Mouse (Mus musculus): ENCODE data around the gene Ski.
A peak's percentile ranks its signal among the peaks of the same experiment; 100 is the strongest.

Gene Ski

GRCm38 (mm10) chr4:155126602-155127372 is 95.6 kb downstream of the Ski start:
- no peak for DNase-seq

- no peak for DNase-seq
Measured at GRCm38 (mm10) chr4:155126194-155126593, 96.2 kb downstream of the Ski start.

GRCm38 (mm10) chr4:155125310-155125709 is 97.1 kb downstream of the Ski start:
- DNase-seq, result peak; percentile 58

- no peak for DNase-seq
Measured at GRCm38 (mm10) chr4:155123868-155124534, 98.4 kb downstream of the Ski start.

GRCm38 (mm10) chr4:155122444-155123040 is 99.8 kb downstream of the Ski start:
- peak; percentile 63 for DNase-seq

- DNase-seq, result no peak
Measured at GRCm38 (mm10) chr4:155121915-155122443, 100.4 kb downstream of the Ski start.

- no peak for DNase-seq
Measured at GRCm38 (mm10) chr4:155121222-155121621, 101.2 kb downstream of the Ski start.

GRCm38 (mm10) chr4:155120583-155120982 is 101.8 kb downstream of the Ski start:
- DNase-seq, result peak; percentile 32

GRCm38 (mm10) chr4:155120038-155120437 is 102.4 kb downstream of the Ski start:
- no peak for DNase-seq

- DNase-seq, result no peak
Measured at GRCm38 (mm10) chr4:155118278-155118677, 104.1 kb downstream of the Ski start.

GRCm38 (mm10) chr4:155117396-155117978 is 104.9 kb downstream of the Ski start:
- peak; percentile 71 for DNase-seq

GRCm38 (mm10) chr4:155116607-155117006 is 105.8 kb downstream of the Ski start:
- DNase-seq, result no peak

GRCm38 (mm10) chr4:155113766-155114410 is 108.5 kb downstream of the Ski start:
- DNase-seq, result no peak

- no peak for DNase-seq
Measured at GRCm38 (mm10) chr4:155109471-155109870, 112.9 kb downstream of the Ski start.

- no peak for DNase-seq
Measured at GRCm38 (mm10) chr4:155107886-155108285, 114.5 kb downstream of the Ski start.

Data from liver (tissue).